24 mouse cellular contexts compared by ENCODE assay signal in genomic region chr14:27826829-27827228, GRCm38 (mm10).
DNase-seq lines count a peak whose midpoint lies in the region; TF ChIP-seq lines count a peak whose summit lies in the region.
"Had no signal": no experiment of that assay in that cellular context is flagged by ENCODE, and none has a peak within 500 bp of the region (broad histone marks: within the 10 kb centered on the region; RNA-seq: fewer than 3 reads in every experiment).

No protein-coding gene starts in this region.

- H3K27ac ChIP-seq in layer of hippocampus, adult 2 months = peak overlapping the region; percentile 56; the same call in 1 of the 2 replicates
- H3K27ac ChIP-seq: embryonic facial prominence, embryonic 13.5 days; embryonic facial prominence, embryonic 15.5 days; forebrain, embryonic 10.5 days; forebrain, embryonic 13.5 days; forebrain, embryonic 15.5 days had no signal

- DNase-seq in gastrocnemius, adult 18-20 months (ENCODE audit: low spot score) = peak; percentile 8
- DNase-seq in gastrocnemius, postnatal 4 days (ENCODE audit: low spot score in 2 of 2) = no peak
- DNase-seq in layer of hippocampus, adult 2 months (ENCODE audit: low spot score in 2 of 2) = no peak
- DNase-seq in layer of hippocampus, postnatal 25 days (ENCODE audit: extremely low spot score in 1 of 2, low spot score in 1 of 2) = no peak
- peak; percentile 15 for DNase-seq in adipocyte (ENCODE audit: low spot score)
- DNase-seq in spleen, postnatal 14 days (ENCODE audit: low spot score in 2 of 2) = no peak
- DNase-seq in spleen, adult 18-20 months = no peak
- DNase-seq: adrenal gland, adult 2 months; adrenal gland, postnatal 10 days; adrenal gland, postnatal 25 days; cerebellum, adult 11 months; cerebellum, adult 18-20 months; cerebellum, adult 8-10 months; cerebellum, adult 9-11 months; cerebellum, postnatal 14 days; cerebellum, postnatal 36 days; embryo, embryonic 11 days; forebrain, postnatal 0 days had no signal

- H3K4me3 ChIP-seq in layer of hippocampus, adult 2 months = no peak overlapping the region
- H3K4me3 ChIP-seq: embryonic facial prominence, embryonic 13.5 days; embryonic facial prominence, embryonic 15.5 days; erythroblast, embryonic 14.5 days; forebrain, embryonic 10.5 days; forebrain, embryonic 13.5 days; forebrain, embryonic 15.5 days had no signal

- TF ChIP-seq CTCF in layer of hippocampus, adult 2 months (conservative IDR thresholded peaks at IDR 0.05) = no peak

Comparison
In these comparisons a context has a peak if more than half of its experiments do, and no peak if none do; other contexts are left out.
1. DNase-seq: peak in gastrocnemius, adult 18-20 months (single experiment) and adipocyte (single experiment); none in gastrocnemius, postnatal 4 days (0 of 2), layer of hippocampus, adult 2 months (0 of 2), layer of hippocampus, postnatal 25 days (0 of 2), spleen, postnatal 14 days (0 of 2) and spleen, adult 18-20 months (0 of 2).